Mouse (Mus musculus) embryonic facial prominence, embryonic 12.5 days (tissue): Measurements from ENCODE around the gene Cdk1. TPM values are rescaled to one million over a fixed set of nuclear protein-coding genes. Genes with fewer than 3 reads are reported as not detected.

Experiments
- ATAC-seq: fragments of 200-750 bp; cut with Nextera tagmentation; 2 replicates; pipeline ENCODE4 v1.8.0; 2017; ENCODE audit not compliant: insufficient number of reproducible peaks, insufficient read depth, low FRiP score, low TSS enrichment
- H3K27ac ChIP-seq: fragments of 300-500 bp; sonication (generic); 2 replicates; pipeline ENCODE4 v1.5.1; 2016; ENCODE audit warnings: mild to moderate bottlenecking
- H3K27me3 ChIP-seq: fragments of 300-500 bp; sonication (generic); 2 replicates; pipeline ENCODE4 v1.6.1; 2016; ENCODE audit warnings: mild to moderate bottlenecking, moderate library complexity
- H3K36me3 ChIP-seq: fragments of 300-500 bp; sonication (generic); 2 replicates; pipeline ENCODE4 v1.6.1; 2016; ENCODE audit warnings: mild to moderate bottlenecking
- H3K4me1 ChIP-seq: fragments of 300-500 bp; sonication (generic); 2 replicates; pipeline ENCODE4 v1.6.1; 2016
- H3K4me2 ChIP-seq: fragments of 300-500 bp; sonication (generic); replicated peaks from 2 replicates; pipeline ENCODE4 v1.6.1; 2016; ENCODE audit warnings: mild to moderate bottlenecking, moderate library complexity
- H3K4me3 ChIP-seq: fragments of 300-500 bp; sonication (generic); 2 replicates; pipeline ENCODE4 v1.5.1; 2016; ENCODE audit warnings: mild to moderate bottlenecking
- H3K9ac ChIP-seq: fragments of 300-500 bp; sonication (generic); 2 replicates; pipeline ENCODE4 v1.6.1; 2016; ENCODE audit warnings: mild to moderate bottlenecking, moderate library complexity
- H3K9me3 ChIP-seq: fragments of 300-500 bp; sonication (generic); 2 replicates; pipeline ENCODE4 v1.6.1; 2016; ENCODE audit warnings: mild to moderate bottlenecking, moderate library complexity
- WGBS: fragments of 180-500 bp; shearing (Covaris S2); methylation state at CpG from one replicate; pipeline ENCODE4 v1.1.7; 2016; 5-methylcytosine and 5-hydroxymethylcytosine counted together
- polyA plus RNA-seq: library from polyadenylated mRNA; unstranded; fragments of >200 nt; fragmentation: Nextera tagmentation; extraction: Ambion mirVana; gene quantifications from 2 replicates; pipeline ENCODE4 v1.2.1, GENCODE M21; 2016

Cdk1 gene
- polyA plus RNA-seq, 1 experiment from 2014 or later = 387 TPM

- H3K4me2 ChIP-seq = no peak overlapping the region
- H3K9ac ChIP-seq = no peak overlapping the region
- H3K36me3 ChIP-seq = peaks cover 94% of the 10 kb centered on the region
- H3K27ac ChIP-seq = no peak overlapping the region
- H3K9me3 ChIP-seq = no peaks in the 10 kb centered on the region
- no peak overlapping the region for H3K4me3 ChIP-seq
- WGBS = 88% methylated on average over 9 of the region's 9 CpGs
- ATAC-seq = no peak
- H3K4me1 ChIP-seq = 0 out of 2 replicates have a peak, but pooled peaks cover 2% of the 10 kb centered on the region
- no peaks in the 10 kb centered on the region for H3K27me3 ChIP-seq
These were observed 10.4 kb downstream of the Cdk1 start for GRCm38 (mm10) chr10:69342328-69342727.

GRCm38 (mm10) chr10:69341570-69342227 is 11.0 kb downstream of the Cdk1 start:
- Histone ChIP-seq H3K4me2 (no peak overlapping the region), H3K9ac (no peak overlapping the region), H3K36me3 (peaks cover 94% of the 10 kb centered on the region), H3K4me3 (no peak overlapping the region), H3K9me3 (no peaks in the 10 kb centered on the region), H3K4me1 (no peaks in the 10 kb centered on the region), H3K27me3 (no peaks in the 10 kb centered on the region), H3K27ac (no peak overlapping the region)
- ATAC-seq = no peak
- 77% methylated on average over 6 of the region's 6 CpGs for WGBS

DNA sequence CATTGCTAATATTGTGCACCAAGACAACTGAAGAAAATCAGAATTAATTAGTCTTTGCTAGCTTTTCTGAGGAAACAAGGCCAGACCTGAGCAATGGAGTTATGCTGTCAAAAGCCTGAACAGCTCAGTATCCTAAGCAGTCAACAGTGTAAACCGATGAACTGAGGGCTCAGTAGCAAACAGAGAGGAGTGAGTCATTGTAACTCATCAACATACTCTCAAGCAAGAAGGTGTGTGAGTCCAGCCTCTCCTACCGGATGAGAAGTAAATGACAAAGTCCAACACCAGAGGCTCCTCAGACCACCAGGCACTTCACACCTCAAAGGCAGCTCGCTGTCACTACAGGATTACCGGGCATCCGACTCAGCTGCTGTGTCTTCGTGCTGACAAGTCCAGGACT is 12.7 kb downstream of the Cdk1 start:
- H3K4me2 ChIP-seq = no peak overlapping the region
- no peaks in the 10 kb centered on the region for H3K4me1 ChIP-seq
- no peak overlapping the region for H3K9ac ChIP-seq
- no peak for ATAC-seq
- no peaks in the 10 kb centered on the region for H3K9me3 ChIP-seq
- no peak overlapping the region for H3K4me3 ChIP-seq
- H3K27me3 ChIP-seq = no peaks in the 10 kb centered on the region
- WGBS = 94% methylated on average over 6 of the region's 6 CpGs
- H3K27ac ChIP-seq = no peak overlapping the region
- peaks cover 92% of the 10 kb centered on the region for H3K36me3 ChIP-seq

DNA sequence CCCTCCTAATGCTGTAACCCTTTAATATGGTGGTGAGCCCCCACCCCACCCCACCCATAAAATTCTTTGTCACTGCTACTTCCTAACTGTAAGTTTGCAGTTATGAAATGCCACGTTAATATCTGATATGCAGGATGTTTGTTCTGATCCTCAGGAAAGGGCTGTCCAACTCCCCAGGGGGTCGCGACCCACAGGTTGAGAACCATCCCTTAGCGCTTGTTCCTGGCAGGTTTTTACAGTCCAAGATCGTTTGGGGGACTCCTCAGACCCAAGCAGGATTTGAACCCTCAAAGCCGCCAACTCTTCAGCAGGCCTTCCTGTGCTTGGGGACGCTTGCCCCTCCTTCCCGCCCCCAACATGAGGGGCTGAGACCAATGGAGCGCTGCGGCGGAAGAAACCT is 16.5 kb downstream of the Cdk1 start:
- WGBS = 86% methylated on average over 11 of the region's 11 CpGs
- no peak for ATAC-seq
- no peaks in the 10 kb centered on the region for H3K4me1 ChIP-seq
- no peak overlapping the region for H3K4me2 ChIP-seq
- no peak overlapping the region for H3K4me3 ChIP-seq
- no peaks in the 10 kb centered on the region for H3K27me3 ChIP-seq
- peaks cover 70% of the 10 kb centered on the region for H3K36me3 ChIP-seq
- no peak overlapping the region for H3K27ac ChIP-seq
- no peaks in the 10 kb centered on the region for H3K9me3 ChIP-seq
- H3K9ac ChIP-seq = no peak overlapping the region

- H3K27ac ChIP-seq = peak overlapping the region; percentile 8; the same call in 1 of the 2 replicates
- H3K4me2 ChIP-seq = no peak overlapping the region
- 77% methylated on average over 4 of the region's 4 CpGs for WGBS
- no peak overlapping the region for H3K4me3 ChIP-seq
- H3K27me3 ChIP-seq = no peaks in the 10 kb centered on the region
- H3K9me3 ChIP-seq = no peaks in the 10 kb centered on the region
- H3K36me3 ChIP-seq = peaks cover 65% of the 10 kb centered on the region
- ATAC-seq = no peak
- no peak overlapping the region for H3K9ac ChIP-seq
- H3K4me1 ChIP-seq = no peaks in the 10 kb centered on the region
These were observed 17.1 kb downstream of the Cdk1 start for GRCm38 (mm10) chr10:69335611-69336010.

DNA sequence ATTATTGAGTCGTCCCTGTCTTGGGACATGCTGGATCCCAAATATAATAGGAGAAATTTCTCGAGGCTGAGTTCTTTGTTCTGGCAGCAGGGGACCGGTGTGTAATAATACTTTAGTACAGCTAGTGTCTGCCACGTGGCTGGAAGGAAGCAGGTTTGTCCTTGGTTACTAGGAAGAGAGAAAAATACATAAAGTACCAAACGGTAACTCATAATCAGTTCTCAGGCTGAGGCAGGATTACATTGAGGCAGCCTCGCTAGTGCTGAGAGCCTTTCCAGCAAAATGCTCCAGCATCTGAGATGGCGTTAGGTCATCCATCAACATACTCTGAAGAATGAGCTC is 17.6 kb downstream of the Cdk1 start:
- Histone ChIP-seq H3K4me3 (no peak overlapping the region), H3K9me3 (no peaks in the 10 kb centered on the region), H3K4me1 (no peaks in the 10 kb centered on the region), H3K27ac (peak overlapping the region; percentile 8; the same call in 1 of the 2 replicates), H3K36me3 (peaks cover 61% of the 10 kb centered on the region), H3K27me3 (no peaks in the 10 kb centered on the region), H3K4me2 (no peak overlapping the region), H3K9ac (no peak overlapping the region)
- no peak for ATAC-seq
- 77% methylated on average over 7 of the region's 7 CpGs for WGBS

GRCm38 (mm10) chr10:69334271-69335194 is 18.2 kb downstream of the Cdk1 start:
- H3K4me1 ChIP-seq = no peaks in the 10 kb centered on the region

DNA sequence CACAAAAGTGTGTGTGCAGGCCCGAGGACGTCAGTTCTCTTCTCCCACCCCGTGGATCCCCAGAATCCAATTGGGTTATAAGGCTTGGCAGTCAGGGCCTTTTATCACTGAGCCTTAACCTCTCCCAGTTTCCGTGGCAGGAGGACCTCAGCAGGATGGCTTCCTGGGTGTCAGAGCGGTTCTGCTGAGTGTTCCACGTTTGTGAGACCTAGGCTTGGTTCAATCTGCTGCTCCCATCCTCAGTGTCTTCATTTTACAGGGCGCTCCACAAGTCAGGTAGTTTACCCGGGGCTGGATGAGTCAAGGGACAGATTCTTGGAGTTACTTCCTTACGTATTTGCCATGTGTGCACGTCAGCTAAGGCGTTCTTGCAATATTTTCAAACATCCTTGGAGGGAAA is 19.5 kb downstream of the Cdk1 start:
- no peaks in the 10 kb centered on the region for H3K9me3 ChIP-seq
- 91% methylated on average over 11 of the region's 11 CpGs for WGBS
- ATAC-seq = no peak
- H3K4me1 ChIP-seq = no peaks in the 10 kb centered on the region
- H3K36me3 ChIP-seq = peaks cover 42% of the 10 kb centered on the region
- no peak overlapping the region for H3K4me2 ChIP-seq
- no peak overlapping the region for H3K9ac ChIP-seq
- H3K4me3 ChIP-seq = no peak overlapping the region
- H3K27me3 ChIP-seq = no peaks in the 10 kb centered on the region
- no peak overlapping the region for H3K27ac ChIP-seq

More at GRCm38 (mm10) chr10:69334271-69335194, 18.2 kb downstream of the Cdk1 start:
- WGBS = 76% methylated on average over 16 of the region's 16 CpGs
- Histone ChIP-seq H3K4me2 (no peak overlapping the region), H3K27ac (peak overlapping the region; percentile 8; the same call in 1 of the 2 replicates), H3K27me3 (no peaks in the 10 kb centered on the region), H3K9me3 (no peaks in the 10 kb centered on the region), H3K36me3 (peaks cover 54% of the 10 kb centered on the region), H3K9ac (no peak overlapping the region), H3K4me3 (no peak overlapping the region)
- ATAC-seq = no peak

DNA sequence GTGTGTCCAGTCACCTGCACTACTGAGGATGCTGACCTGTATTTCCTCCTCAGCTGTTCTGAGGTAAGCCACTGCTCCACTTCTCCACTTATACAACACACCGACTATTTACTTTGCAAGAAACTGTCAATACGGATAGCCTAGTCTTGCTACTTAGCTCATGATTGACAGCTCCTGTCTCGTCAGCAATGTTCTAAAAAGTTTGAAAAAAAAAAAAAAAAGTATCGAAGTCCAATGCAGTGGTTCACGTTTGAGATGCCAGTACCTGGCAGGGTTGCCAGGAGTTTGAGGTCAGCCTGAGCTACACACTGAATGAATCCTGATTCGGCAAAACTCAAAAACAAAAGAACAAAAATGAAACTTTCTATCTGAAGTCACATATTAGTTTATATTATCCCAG is 21.5 kb downstream of the Cdk1 start:
- no peak overlapping the region for H3K4me3 ChIP-seq
- peaks cover 23% of the 10 kb centered on the region for H3K36me3 ChIP-seq
- H3K27ac ChIP-seq = no peak overlapping the region
- H3K27me3 ChIP-seq = no peaks in the 10 kb centered on the region
- no peak overlapping the region for H3K9ac ChIP-seq
- no peak overlapping the region for H3K4me2 ChIP-seq
- WGBS = 85% methylated on average over 6 of the region's 6 CpGs
- H3K9me3 ChIP-seq = no peaks in the 10 kb centered on the region
- H3K4me1 ChIP-seq = no peaks in the 10 kb centered on the region
- ATAC-seq = no peak

DNA sequence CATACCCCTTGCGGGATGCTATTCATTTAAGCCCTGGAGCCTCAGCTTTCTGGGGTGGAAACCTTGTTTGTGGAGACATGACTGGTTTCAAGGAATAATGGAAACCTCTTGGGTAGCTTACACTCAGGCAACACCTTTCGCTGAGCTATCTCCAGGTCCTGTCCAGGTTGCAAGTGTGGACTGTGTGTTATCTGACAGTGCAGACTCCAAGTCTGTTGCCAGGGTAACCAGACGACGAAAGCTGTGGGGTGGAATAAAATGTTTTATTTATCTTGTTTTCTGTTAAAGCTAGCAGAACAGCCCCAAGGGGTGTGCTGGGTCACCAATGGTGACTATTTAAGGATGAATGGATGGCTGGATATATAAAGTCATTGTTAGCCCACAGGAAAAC is 24.1 kb downstream of the Cdk1 start:
- Histone ChIP-seq H3K4me2 (no peak overlapping the region), H3K27ac (no peak overlapping the region), H3K36me3 (0 out of 2 replicates have a peak, but pooled peaks cover 3% of the 10 kb centered on the region), H3K9ac (no peak overlapping the region), H3K4me3 (no peak overlapping the region), H3K27me3 (no peaks in the 10 kb centered on the region), H3K9me3 (no peaks in the 10 kb centered on the region), H3K4me1 (no peaks in the 10 kb centered on the region)
- WGBS = 81% methylated on average over 4 of the region's 4 CpGs
- ATAC-seq = no peak

GRCm38 (mm10) chr10:69328029-69328655 is 24.6 kb downstream of the Cdk1 start:
- no peak for ATAC-seq
- WGBS = 88% methylated on average over 12 of the region's 12 CpGs
- no peaks in the 10 kb centered on the region for H3K36me3 ChIP-seq

More at GRCm38 (mm10) chr10:69328029-69328655, 24.6 kb downstream of the Cdk1 start:
- no peak overlapping the region for H3K4me2 ChIP-seq
- no peak overlapping the region for H3K27ac ChIP-seq
- no peak overlapping the region for H3K4me3 ChIP-seq
- H3K27me3 ChIP-seq = no peaks in the 10 kb centered on the region
- no peak overlapping the region for H3K9ac ChIP-seq
- no peaks in the 10 kb centered on the region for H3K4me1 ChIP-seq
- H3K9me3 ChIP-seq = no peaks in the 10 kb centered on the region
